Mouse (Mus musculus): ENCODE results near the gene Hnrnpa3.
"Not testable (repeated sequence)": the region's sequence is repeated elsewhere in the genome, so short reads cannot be mapped to it uniquely, and the experiment has no call there.

Hnrnpa3 gene

GRCm38 (mm10) chr2:75658727-75659628 lies at the start of gene Hnrnpa3:
Gene Hnrnpa3, plus strand, starts transcription at chr2:75659261.
- in situ Hi-C loops (cut with MboI, MseI) = no loop called here

GRCm38 (mm10) chr2:75609971-75610370 lies 49.1 kb upstream of the Hnrnpa3 start:
- in situ Hi-C loops (cut with MboI, MseI) = loop anchor here (5.0 to 25.0 kb wide), 2 partner anchors 72 to 177 kb away; no protein-coding TSS in a partner anchor

- in situ Hi-C loops (cut with MboI, MseI) = loop anchor here (25.0 kb wide), 1 partner anchor 177 kb away; no protein-coding TSS in a partner anchor
These were observed 48.5 kb upstream of the Hnrnpa3 start for GRCm38 (mm10) chr2:75610602-75611001.

GRCm38 (mm10) chr2:75611041-75611805 lies 47.8 kb upstream of the Hnrnpa3 start:
- in situ Hi-C loops (cut with MboI, MseI) = loop anchor here (25.0 kb wide), 1 partner anchor 176 kb away; no protein-coding TSS in a partner anchor

- in situ Hi-C loops (cut with MboI, MseI) = loop anchor here (25.0 kb wide), 1 partner anchor 175 kb away; no protein-coding TSS in a partner anchor
These were observed 47.1 kb upstream of the Hnrnpa3 start for GRCm38 (mm10) chr2:75612006-75612405.

DNA sequence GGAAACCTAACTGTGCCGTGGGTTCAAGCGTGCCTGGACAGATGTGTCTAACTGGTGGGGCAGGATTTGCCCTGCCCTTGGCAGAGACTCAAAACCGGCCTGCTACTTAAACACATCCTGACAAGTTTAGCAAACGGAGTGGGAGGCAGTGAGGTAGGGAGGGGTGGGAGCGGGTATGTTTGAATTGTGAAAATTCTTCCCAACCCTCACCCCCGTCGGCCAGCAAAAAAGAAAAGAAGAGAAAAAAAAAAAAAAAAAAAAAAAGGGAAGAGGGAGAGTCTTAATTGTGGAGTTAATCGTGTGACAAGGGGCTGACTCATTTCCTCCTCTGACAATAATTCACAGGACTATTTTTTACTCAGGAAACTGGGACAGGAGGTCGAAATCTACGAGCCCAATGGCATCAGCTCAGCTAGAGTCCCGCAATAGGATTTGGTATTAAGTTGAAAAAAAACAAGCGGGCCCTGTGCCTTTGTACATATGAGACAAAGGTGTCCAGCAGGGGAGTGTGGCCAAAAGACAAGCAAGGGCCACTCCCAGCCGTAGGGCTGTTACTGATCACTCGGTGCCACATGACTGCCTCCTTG lies 46.0 kb upstream of the Hnrnpa3 start:
- in situ Hi-C loops (cut with MboI, MseI) = loop anchor here (25.0 kb wide), 1 partner anchor 174 kb away; no protein-coding TSS in a partner anchor

GRCm38 (mm10) chr2:75614577-75614976 lies 44.5 kb upstream of the Hnrnpa3 start:
- in situ Hi-C loops (cut with MboI, MseI) = loop anchor here (25.0 kb wide), 1 partner anchor 173 kb away; no protein-coding TSS in a partner anchor

- in situ Hi-C loops (cut with MboI, MseI) = loop anchor here (25.0 kb wide), 1 partner anchor 170 kb away; no protein-coding TSS in a partner anchor
These were observed 42.1 kb upstream of the Hnrnpa3 start for GRCm38 (mm10) chr2:75616911-75617310.

DNA sequence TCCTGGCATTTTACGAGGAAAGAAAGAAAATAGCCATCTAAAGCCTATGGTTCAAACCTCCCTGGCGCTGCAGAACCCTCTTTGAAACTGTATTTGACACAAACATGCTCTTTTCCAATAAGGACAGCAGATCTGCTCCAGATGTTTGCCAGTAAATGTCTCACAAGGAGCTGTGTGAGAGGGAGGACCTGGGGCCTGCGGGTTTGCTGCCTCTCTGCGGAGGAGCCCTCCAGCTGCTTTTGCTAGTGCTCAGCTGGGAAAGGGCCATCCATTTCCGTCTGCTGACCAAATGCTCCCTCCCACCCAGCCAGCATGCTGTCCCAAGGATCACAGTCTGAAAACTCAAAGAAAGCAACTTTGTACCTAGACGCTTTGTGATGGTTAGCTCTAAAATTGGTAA lies 40.3 kb upstream of the Hnrnpa3 start:
- in situ Hi-C loops (cut with MboI, MseI) = loop anchor here (25.0 kb wide), 1 partner anchor 169 kb away; no protein-coding TSS in a partner anchor

- in situ Hi-C loops (cut with MboI, MseI) = loop anchor here (5.0 to 25.0 kb wide), 2 partner anchors 165 to 330 kb away; no protein-coding TSS in a partner anchor
These were observed 37.0 kb upstream of the Hnrnpa3 start for GRCm38 (mm10) chr2:75621873-75622654.

GRCm38 (mm10) chr2:75625086-75625485 lies 34.0 kb upstream of the Hnrnpa3 start:
- in situ Hi-C loops (cut with MboI, MseI) = no loop called here

GRCm38 (mm10) chr2:75626597-75627440 lies 32.2 kb upstream of the Hnrnpa3 start:
- in situ Hi-C loops (cut with MboI, MseI) = no loop called here

GRCm38 (mm10) chr2:75628487-75628886 lies 30.6 kb upstream of the Hnrnpa3 start:
- in situ Hi-C loops (cut with MboI, MseI) = no loop called here

DNA sequence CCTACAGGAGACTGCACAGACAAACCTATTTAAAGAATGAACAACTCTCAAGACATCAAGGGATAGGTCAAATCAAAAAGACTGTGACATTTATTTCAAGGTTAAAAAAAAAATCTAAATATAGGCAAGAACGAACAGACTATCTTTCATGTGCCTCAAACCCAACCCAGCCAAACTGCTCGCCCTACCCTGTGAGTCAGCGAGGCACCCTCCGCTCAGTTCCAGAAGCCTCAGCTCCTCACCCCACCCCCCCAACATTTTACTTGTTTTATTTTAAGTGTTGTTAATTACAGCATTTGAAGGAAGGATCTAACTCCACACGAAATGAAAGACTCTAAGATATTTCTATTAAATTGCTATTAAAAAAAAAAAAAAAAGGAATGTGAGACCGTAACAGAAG lies 27.6 kb upstream of the Hnrnpa3 start:
- in situ Hi-C loops (cut with MboI, MseI) = no loop called here

DNA sequence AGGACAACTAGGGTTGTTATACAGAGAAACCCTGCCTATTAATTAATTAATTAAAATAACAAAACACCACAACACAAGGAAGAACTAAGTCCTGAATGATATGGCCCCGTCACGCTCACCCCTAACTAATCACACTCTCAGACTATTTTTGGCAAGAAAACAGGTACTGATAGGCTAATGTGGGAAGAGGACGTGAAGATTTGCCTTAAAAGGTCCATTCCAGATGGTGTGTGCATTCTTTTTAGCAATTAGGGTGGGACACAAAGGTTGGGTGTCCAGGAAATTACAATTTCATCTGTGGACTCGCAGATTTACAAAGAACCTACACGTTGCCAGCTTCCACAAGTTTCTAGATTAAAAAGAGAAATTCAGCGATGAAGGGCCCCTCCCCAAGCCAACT lies 27.0 kb upstream of the Hnrnpa3 start:
- in situ Hi-C loops (cut with MboI, MseI) = no loop called here

DNA sequence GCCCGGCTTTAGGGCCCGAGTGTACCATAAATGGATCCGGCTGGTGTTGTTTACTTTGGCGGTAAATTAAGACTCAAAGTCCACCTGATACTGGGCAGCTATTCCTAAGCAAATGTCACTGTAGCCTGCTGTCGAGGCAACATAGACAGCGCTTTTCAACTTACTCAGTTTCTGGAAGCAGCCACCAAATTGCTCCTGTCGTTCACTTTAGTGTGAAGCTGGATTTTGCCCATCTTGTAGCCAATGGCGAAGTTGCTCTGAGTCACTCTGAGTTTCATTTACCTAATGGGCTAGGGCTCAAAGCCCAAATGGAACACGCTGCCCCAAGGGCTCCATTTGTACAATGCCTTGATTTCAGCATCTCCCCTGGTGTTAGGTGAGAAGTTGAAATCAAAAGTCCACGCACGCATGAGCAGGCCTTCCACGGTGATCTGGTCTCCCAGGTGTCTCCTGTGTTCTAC lies 26.3 kb upstream of the Hnrnpa3 start:
- in situ Hi-C loops (cut with MboI, MseI) = no loop called here

- in situ Hi-C loops (cut with MboI, MseI) = no loop called here
These were observed 25.7 kb upstream of the Hnrnpa3 start for GRCm38 (mm10) chr2:75633381-75633780.

DNA sequence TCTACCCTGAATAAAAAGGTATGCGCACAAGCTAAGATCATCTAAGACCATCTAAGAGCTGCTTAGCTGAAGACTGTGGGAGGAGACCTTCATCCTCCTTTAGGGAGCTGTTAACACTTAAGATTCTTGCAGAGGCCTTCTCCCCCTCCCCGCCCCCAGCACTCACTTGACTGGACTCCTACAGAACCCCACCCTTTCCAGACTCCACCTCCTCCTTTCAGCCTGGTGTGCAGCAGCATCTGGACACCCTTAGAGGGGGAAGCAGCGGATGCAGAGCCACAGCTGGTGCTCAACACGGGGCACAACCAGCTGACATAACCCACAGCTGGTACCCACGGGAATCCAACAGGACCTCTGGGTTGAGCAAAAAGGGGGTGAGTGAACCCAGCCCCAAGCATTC lies 25.3 kb upstream of the Hnrnpa3 start:
- in situ Hi-C loops (cut with MboI, MseI) = no loop called here

DNA sequence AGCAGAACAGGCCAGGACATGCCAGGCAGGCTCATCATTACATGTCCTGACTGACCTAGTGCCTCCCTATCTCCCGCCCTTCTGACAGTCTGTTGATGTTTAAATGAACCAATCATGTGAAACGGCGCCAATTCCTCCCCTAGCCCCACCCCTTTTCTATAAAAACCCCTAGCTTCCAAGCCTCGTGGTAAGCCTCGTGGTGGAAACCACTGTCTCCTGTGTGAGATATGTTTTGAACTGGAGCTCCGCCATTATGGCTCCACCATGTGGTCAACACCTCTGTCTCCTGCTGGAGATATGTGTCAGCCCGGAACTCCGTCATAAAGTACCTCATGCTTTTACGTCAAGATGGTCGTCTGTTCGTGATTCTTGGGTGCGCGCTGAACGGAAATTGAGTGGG lies 24.6 kb upstream of the Hnrnpa3 start:
- in situ Hi-C loops (cut with MboI, MseI) = not testable (repeated sequence)

Measured in regulatory T cell (primary cell).